Mouse (Mus musculus) intestine, embryonic 14.5 days (tissue): ENCODE data around the gene Galnt18. TPM values are rescaled to one million over a fixed set of nuclear protein-coding genes. Genes with fewer than 3 reads are reported as not detected.

Source experiments
- ATAC-seq: fragments of 200-750 bp; cut with Nextera tagmentation; replicated peaks from 2 replicates; pipeline ENCODE4 v1.8.0; 2017; ENCODE audit warnings: low read depth, moderate number of reproducible peaks, moderate TSS enrichment, moderate library complexity; ENCODE audit not compliant: low FRiP score, low TSS enrichment
- DNase-seq: peaks from one replicate; pipeline ENCODE4 v3.0.0-alpha.2; 2018; ENCODE audit warnings: low spot score
- H3K27ac ChIP-seq: fragments of 300-500 bp; sonication (generic); 2 replicates; pipeline ENCODE4 v1.5.1; 2014; ENCODE audit warnings: low read depth, mild to moderate bottlenecking, control low read depth
- H3K27me3 ChIP-seq: fragments of 300-500 bp; sonication (generic); replicated peaks from 2 replicates; pipeline ENCODE4 v1.6.1; 2014; ENCODE audit warnings: low read length, control low read depth; ENCODE audit not compliant: control insufficient read depth, insufficient read depth
- H3K36me3 ChIP-seq: fragments of 300-500 bp; sonication (generic); 2 replicates; pipeline ENCODE4 v1.6.1; 2014; ENCODE audit warnings: low read length, control low read depth; ENCODE audit not compliant: control insufficient read depth, insufficient read depth
- H3K4me1 ChIP-seq: fragments of 300-500 bp; sonication (generic); replicated peaks from 2 replicates; pipeline ENCODE4 v1.6.1; 2014; ENCODE audit warnings: low read length, control low read depth, mixed read lengths; ENCODE audit not compliant: control insufficient read depth, insufficient read depth
- H3K4me2 ChIP-seq: fragments of 300-500 bp; sonication (generic); 2 replicates; pipeline ENCODE4 v1.6.1; 2014; ENCODE audit warnings: low read length
- H3K4me3 ChIP-seq: fragments of 300-500 bp; sonication (generic); 2 replicates; pipeline ENCODE4 v1.5.1; 2014; ENCODE audit warnings: low read depth, low read length, control low read depth, mixed read lengths
- H3K9ac ChIP-seq: fragments of 300-500 bp; sonication (generic); 2 replicates; pipeline ENCODE4 v1.6.1; 2014; ENCODE audit warnings: mild to moderate bottlenecking, low read length
- H3K9me3 ChIP-seq: fragments of 300-500 bp; sonication (generic); 2 replicates; pipeline ENCODE4 v1.6.1; 2016; ENCODE audit warnings: low read length, control low read depth; ENCODE audit not compliant: control insufficient read depth
- WGBS: fragments of 180-500 bp; shearing (Covaris S2); extraction: QIAGEN DNeasy Blood & Tissue Kit; methylation state at CpG from one replicate; pipeline ENCODE4 v1.1.7; 2014; 5-methylcytosine and 5-hydroxymethylcytosine counted together
- polyA plus RNA-seq: library from polyadenylated mRNA; unstranded; fragments of >200 nt; fragmentation: Nextera tagmentation; extraction: Ambion mirVana; gene quantifications from 2 replicates; pipeline ENCODE4 v1.2.1, GENCODE M21; 2014

The Galnt18 gene
- polyA plus RNA-seq, 1 experiment from 2014 or later: 18.8 TPM

DNA sequence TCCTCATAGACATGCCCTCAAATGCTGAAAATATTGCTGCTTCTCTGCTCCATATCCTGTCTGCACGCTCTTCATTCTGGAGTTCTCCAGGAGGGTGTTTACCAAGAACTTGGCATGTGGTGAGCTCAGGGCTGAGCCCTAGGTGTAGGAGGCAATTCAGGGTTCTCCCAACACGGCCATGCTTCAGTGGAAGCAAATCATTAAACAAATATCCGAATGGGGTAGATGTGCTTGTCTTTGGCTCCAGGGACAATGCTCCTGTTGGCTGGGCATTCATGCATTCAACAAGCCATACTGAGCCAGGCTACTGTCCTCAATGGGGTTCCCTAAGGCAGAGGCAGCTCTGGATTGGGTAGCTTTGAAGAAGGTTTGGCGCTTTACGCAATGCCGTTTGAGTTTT lies 212.9 kb downstream of the Galnt18 start:
- DNase-seq: no peak
- WGBS: 80% methylated on average over 6 of the region's 6 CpGs
- no peak overlapping the region for H3K4me3 ChIP-seq
- no peak for ATAC-seq
- no peak overlapping the region for H3K27ac ChIP-seq
- no peaks in the 10 kb centered on the region for H3K4me1 ChIP-seq
- peaks cover 4% of the 10 kb centered on the region; the same call in 1 of the 2 replicates for H3K9me3 ChIP-seq
- no peaks in the 10 kb centered on the region for H3K27me3 ChIP-seq
- H3K9ac ChIP-seq: no peak overlapping the region
- H3K36me3 ChIP-seq: no peaks in the 10 kb centered on the region
- H3K4me2 ChIP-seq: no peak overlapping the region

DNA sequence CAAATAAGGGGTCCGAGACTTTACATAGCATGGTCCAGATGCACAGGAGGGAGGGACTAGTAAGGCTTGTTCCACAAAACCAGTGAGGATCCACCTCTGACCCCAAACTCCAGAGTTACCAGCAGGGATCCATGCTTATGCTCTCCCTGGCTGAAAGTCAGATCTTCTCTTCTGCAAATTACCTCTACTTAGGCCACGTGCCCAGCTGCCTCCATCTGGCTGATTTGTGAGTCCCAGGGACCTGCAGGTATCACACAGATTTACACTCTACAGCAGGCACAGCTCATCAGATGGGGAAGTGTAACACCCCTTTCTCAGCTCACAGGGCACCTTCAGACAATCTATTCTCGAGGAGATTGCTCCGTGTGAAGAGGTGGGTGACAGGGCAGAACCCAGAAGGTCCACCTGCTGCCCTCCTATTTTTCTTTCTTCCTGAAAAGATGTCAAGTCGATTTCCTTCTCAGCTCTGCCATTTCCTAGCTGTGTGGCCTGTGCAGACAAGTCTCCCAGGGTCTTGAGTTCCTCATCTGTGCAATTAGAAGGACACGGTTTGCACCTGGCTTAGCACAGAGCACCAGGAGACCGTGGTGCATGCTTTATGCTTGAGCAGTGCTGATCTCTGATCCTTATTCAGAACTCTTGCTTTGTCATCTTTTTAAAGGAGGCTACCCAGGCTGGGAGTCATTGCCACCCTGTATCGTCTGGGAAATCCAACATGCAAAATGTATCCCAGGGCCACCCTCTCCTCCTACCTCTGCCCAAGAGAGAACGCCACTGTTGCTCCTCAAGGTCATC lies 216.3 kb downstream of the Galnt18 start:
- no peak for DNase-seq
- Histone ChIP-seq H3K9me3 (peaks cover 8% of the 10 kb centered on the region; the same call in 1 of the 2 replicates), H3K27me3 (no peaks in the 10 kb centered on the region), H3K4me2 (no peak overlapping the region), H3K4me1 (no peaks in the 10 kb centered on the region), H3K36me3 (no peaks in the 10 kb centered on the region), H3K9ac (no peak overlapping the region), H3K27ac (no peak overlapping the region), H3K4me3 (no peak overlapping the region)
- ATAC-seq: no peak
- WGBS: 79% methylated on average over 9 of the region's 9 CpGs

DNA sequence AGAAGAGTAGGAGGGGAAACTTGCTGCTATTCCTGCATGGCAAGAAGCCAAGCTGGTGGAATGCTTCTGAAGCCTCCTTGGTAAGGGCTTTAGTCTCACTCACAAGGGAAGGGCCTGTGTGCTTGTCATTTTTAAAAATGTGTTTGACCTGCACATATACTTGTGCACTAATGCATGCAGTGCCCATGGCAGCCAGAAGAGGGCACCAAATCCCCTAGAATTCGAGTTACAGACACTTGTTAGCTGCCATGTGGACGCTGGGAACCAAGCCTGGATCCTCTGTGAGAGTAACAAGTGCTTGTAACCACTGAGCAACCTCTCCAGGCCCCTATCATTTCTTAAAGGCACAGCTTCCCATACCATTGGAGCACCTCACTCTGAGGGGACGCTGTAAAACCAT lies 219.7 kb downstream of the Galnt18 start:
- ATAC-seq (no peak), DNase-seq (no peak)
- peaks cover 5% of the 10 kb centered on the region; the same call in 1 of the 2 replicates for H3K9me3 ChIP-seq
- no peaks in the 10 kb centered on the region for H3K27me3 ChIP-seq
- 80% methylated on average over 3 of the region's 3 CpGs for WGBS
- H3K9ac ChIP-seq: no peak overlapping the region
- H3K4me3 ChIP-seq: no peak overlapping the region
- H3K4me2 ChIP-seq: no peak overlapping the region
- H3K4me1 ChIP-seq: no peaks in the 10 kb centered on the region
- no peaks in the 10 kb centered on the region for H3K36me3 ChIP-seq
- H3K27ac ChIP-seq: no peak overlapping the region

DNA sequence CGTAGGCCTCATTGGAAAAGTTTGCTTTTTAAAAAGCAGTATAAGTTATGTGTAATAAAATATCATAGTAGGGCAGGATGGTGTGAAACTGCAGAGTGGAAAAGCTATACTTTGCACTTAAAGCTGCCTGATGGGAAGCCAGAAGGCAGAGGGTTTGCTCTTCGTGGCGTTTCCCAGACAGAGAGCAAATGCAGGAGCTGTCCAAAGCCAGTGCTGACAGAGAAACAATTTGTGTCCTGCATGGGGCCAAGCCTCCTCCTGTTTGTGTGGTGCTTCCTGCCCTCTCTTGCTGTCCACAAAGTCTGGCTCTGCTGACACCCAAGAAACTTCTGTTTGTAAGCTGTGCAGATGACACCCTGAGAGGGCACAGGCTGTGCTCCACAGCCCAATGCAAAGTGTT lies 220.8 kb downstream of the Galnt18 start:
- DNase-seq: no peak
- Histone ChIP-seq H3K36me3 (no peaks in the 10 kb centered on the region), H3K4me3 (no peak overlapping the region), H3K27me3 (no peaks in the 10 kb centered on the region), H3K9ac (no peak overlapping the region), H3K4me1 (no peaks in the 10 kb centered on the region), H3K9me3 (peaks cover 4% of the 10 kb centered on the region; the same call in 1 of the 2 replicates), H3K27ac (no peak overlapping the region), H3K4me2 (no peak overlapping the region)
- 40% methylated on average over 3 of the region's 3 CpGs for WGBS
- ATAC-seq: no peak

DNA sequence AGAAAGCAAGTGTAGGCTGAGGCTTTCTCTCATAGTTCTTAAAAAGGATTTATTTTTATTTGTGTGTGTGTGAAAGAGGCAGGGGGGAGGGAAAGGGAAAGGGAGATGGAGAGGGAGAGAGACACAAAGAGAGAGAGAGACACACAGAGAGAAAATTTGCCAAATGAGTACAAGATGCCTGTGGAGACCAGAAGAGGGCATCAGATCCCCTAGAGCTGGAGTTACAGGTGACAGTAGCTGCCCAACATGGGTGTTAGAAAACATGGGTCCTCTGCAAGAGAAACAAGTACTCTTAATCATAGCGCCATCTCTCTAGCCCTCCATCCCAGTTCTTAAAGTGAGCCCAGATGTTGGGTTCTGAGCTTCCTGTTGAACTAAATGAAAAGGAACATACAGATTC lies 228.8 kb downstream of the Galnt18 start:
- Histone ChIP-seq H3K27ac (no peak overlapping the region), H3K4me3 (no peak overlapping the region), H3K4me2 (no peak overlapping the region), H3K9me3 (no peaks in the 10 kb centered on the region), H3K4me1 (no peaks in the 10 kb centered on the region; the same call in 1 of the 2 replicates), H3K27me3 (no peaks in the 10 kb centered on the region), H3K9ac (no peak overlapping the region), H3K36me3 (0 out of 2 replicates have a peak, but pooled peaks cover 3% of the 10 kb centered on the region)
- no peak for DNase-seq
- no peak for ATAC-seq
- WGBS: 84% methylated on average over 1 of the region's 1 CpGs

DNA sequence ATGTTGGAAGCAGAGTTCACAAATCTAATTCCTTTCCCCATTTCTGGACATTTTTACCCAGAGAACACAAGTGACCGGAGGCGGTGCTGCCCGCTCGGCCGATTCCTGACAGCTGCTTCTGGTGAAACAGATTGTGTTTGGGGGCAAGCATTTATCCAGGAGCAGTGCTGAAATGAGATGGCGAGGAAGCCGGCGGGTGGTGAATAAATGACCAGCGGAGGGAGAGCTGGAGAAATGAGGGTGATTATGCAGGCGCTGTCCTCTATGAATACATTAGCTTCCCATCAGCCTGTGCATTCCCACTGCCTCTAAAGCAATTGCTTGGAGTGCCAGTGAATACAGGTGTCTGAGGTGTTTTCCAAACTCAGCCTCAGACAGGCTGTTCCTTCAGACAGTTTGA lies 232.7 kb downstream of the Galnt18 start:
- DNase-seq (no peak), ATAC-seq (no peak)
- Histone ChIP-seq H3K27ac (no peak overlapping the region), H3K27me3 (no peaks in the 10 kb centered on the region), H3K9ac (no peak overlapping the region), H3K4me2 (no peak overlapping the region), H3K9me3 (no peaks in the 10 kb centered on the region), H3K4me3 (no peak overlapping the region), H3K4me1 (no peaks in the 10 kb centered on the region; the same call in 1 of the 2 replicates), H3K36me3 (no peaks in the 10 kb centered on the region)
- 62% methylated on average over 10 of the region's 10 CpGs for WGBS

DNA sequence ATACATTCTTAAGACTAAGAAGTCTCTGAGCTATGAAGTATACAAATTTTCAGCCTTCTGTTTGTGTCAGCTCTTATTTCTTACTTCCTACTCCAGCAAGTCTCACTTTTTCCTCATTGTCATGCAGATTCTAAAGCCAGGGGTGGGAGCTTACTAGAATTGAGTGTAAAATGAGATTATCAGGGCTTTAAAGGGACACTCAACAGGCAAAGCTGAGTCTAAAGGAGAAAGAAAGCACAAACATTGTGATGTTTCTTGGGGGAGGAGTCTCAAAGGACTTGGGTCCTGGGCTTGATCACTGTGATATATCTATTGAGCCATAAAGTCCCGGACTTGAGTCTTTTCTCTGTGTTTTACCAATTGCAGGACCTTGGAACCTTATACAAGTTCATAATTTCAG lies 234.2 kb downstream of the Galnt18 start:
- Histone ChIP-seq H3K36me3 (no peaks in the 10 kb centered on the region), H3K4me3 (no peak overlapping the region), H3K27ac (no peak overlapping the region), H3K9me3 (no peaks in the 10 kb centered on the region), H3K4me2 (no peak overlapping the region), H3K9ac (no peak overlapping the region), H3K4me1 (no peaks in the 10 kb centered on the region; the same call in 1 of the 2 replicates), H3K27me3 (no peaks in the 10 kb centered on the region)
- DNase-seq (no peak), ATAC-seq (no peak)
- WGBS: 64% methylated on average over 1 of the region's 1 CpGs

DNA sequence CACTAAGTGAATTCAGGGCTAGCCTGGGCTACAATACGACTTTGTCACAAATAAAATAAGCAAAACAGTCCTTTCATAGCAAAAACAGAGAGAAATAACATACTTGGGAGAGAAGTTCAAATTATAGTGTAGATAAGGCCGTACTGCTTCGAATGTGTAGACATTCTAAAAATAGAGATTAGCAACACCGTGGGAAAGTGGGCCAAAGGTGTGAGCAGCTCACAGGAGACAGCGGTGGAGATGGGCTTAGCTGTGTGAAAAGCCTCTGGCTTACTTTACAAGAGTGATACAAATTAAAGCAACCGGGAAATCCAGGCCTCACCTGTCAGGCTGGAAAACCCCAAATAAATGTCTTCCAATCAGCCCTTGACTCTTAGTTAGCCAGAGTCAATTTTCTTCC lies 241.8 kb downstream of the Galnt18 start:
- DNase-seq: no peak
- WGBS: 72% methylated on average over 6 of the region's 6 CpGs

More for the DNA sequence above, 241.8 kb downstream of the Galnt18 start:
- no peak overlapping the region for H3K4me3 ChIP-seq
- no peak overlapping the region for H3K27ac ChIP-seq
- H3K27me3 ChIP-seq: no peaks in the 10 kb centered on the region
- no peak for ATAC-seq
- no peak overlapping the region for H3K9ac ChIP-seq
- no peaks in the 10 kb centered on the region for H3K4me1 ChIP-seq
- H3K9me3 ChIP-seq: no peaks in the 10 kb centered on the region
- 0 out of 2 replicates have a peak, but pooled peaks cover 4% of the 10 kb centered on the region for H3K36me3 ChIP-seq
- H3K4me2 ChIP-seq: no peak overlapping the region
